Mouse (Mus musculus) brain, embryonic 14.5 days (tissue): ENCODE data around the gene Dnajc19.

Experiments used
- CTCF ChIP-seq: fragments of 200-500 bp; IDR thresholded peaks from 2 replicates; pipeline ENCODE4 v1.5.1; 2012; ENCODE audit warnings: inconsistent platforms, mild to moderate bottlenecking, moderate library complexity, borderline replicate concordance; ENCODE audit not compliant: insufficient read depth, insufficient read length; ENCODE audit errors: extremely low read depth
- POLR2A ChIP-seq: fragments of 200-500 bp; IDR thresholded peaks from 2 replicates; pipeline ENCODE4 v1.6.1; 2012; ENCODE audit warnings: mild to moderate bottlenecking, inconsistent platforms, borderline replicate concordance; ENCODE audit not compliant: poor library complexity, insufficient read depth, insufficient read length, severe bottlenecking; ENCODE audit errors: extremely low read depth

- TF ChIP-seq CTCF = no peak
- TF ChIP-seq POLR2A = no peak
These were observed 48.8 kb upstream of the Dnajc19 start for GRCm38 (mm10) chr3:34129957-34130356.
